Mouse (Mus musculus) MEL (cell line): ENCODE measurements around the gene Iba57.
A peak's percentile ranks its signal among the peaks of the same experiment; 100 is the strongest.

Experiments
- CTCF ChIP-seq, 3 experiments: IDR thresholded peaks in 2 of 3; conservative IDR thresholded peaks in 1 of 3; 2 replicates each; pipeline ENCODE4 v1.5.1; 2011 to 2012; ENCODE audit warnings: low read length in 3 of 3, low read depth in 2 of 3, mild to moderate bottlenecking in 2 of 3, improper control_type of control experiment in 1 of 3, inconsistent platforms in 1 of 3, mixed read lengths in 1 of 3, moderate library complexity in 1 of 3; ENCODE audit not compliant: control insufficient read depth in 1 of 3, insufficient read depth in 1 of 3, poor library complexity in 1 of 3, severe bottlenecking in 1 of 3
- EP300 ChIP-seq, 2 experiments: IDR thresholded peaks; 2 replicates each; pipeline ENCODE4 v1.6.1; 2011; ENCODE audit warnings: improper control_type of control experiment in 2 of 2, low read length in 2 of 2, low read depth in 1 of 2, mild to moderate bottlenecking in 1 of 2
- ETS1 ChIP-seq: IDR thresholded peaks from 2 replicates; pipeline ENCODE4 v1.6.1; 2012; ENCODE audit warnings: low read depth, mild to moderate bottlenecking, inconsistent platforms, low read length, improper control_type of control experiment, moderate library complexity
- GABPA ChIP-seq: IDR thresholded peaks from 2 replicates; pipeline ENCODE4 v1.6.1; 2012; ENCODE audit warnings: low read depth, mild to moderate bottlenecking, inconsistent platforms, low read length, improper control_type of control experiment, moderate library complexity
- HCFC1 ChIP-seq: IDR thresholded peaks from 2 replicates; pipeline ENCODE4 v1.6.1; 2012; ENCODE audit warnings: low read depth, mild to moderate bottlenecking, inconsistent platforms, low read length, improper control_type of control experiment, moderate library complexity
- JUND ChIP-seq: IDR thresholded peaks from 2 replicates; pipeline ENCODE4 v1.6.1; 2011; ENCODE audit warnings: low read depth, mild to moderate bottlenecking, improper control_type of control experiment, low read length
- MAX ChIP-seq: IDR thresholded peaks from 2 replicates; pipeline ENCODE4 v1.6.1; 2011; ENCODE audit warnings: low read length, improper control_type of control experiment
- NELFE ChIP-seq: IDR thresholded peaks from 2 replicates; pipeline ENCODE4 v1.6.1; 2011; ENCODE audit warnings: low read depth, low read length, improper control_type of control experiment
- TBP ChIP-seq: IDR thresholded peaks from 2 replicates; pipeline ENCODE4 v1.8.0; 2011; ENCODE audit warnings: low read depth, low read length, improper control_type of control experiment
- USF1 ChIP-seq: IDR thresholded peaks from 2 replicates; pipeline ENCODE4 v1.6.1; 2014; ENCODE audit warnings: low read depth, mild to moderate bottlenecking, inconsistent platforms, low read length, improper control_type of control experiment, moderate library complexity
- ZC3H11A ChIP-seq: IDR thresholded peaks from 2 replicates; pipeline ENCODE4 v1.6.1; 2012; ENCODE audit warnings: low read depth, mild to moderate bottlenecking, inconsistent platforms, low read length, improper control_type of control experiment

- TF ChIP-seq NELFE (no peak), TBP (no peak), CTCF (IDR thresholded peaks at IDR 0.05 in 2 of 3, conservative IDR thresholded peaks at IDR 0.05 in 1 of 3; ENCODE audit: control insufficient read depth in 1 of 3, insufficient read depth in 1 of 3, low read depth in 2 of 3, low read length in 3 of 3, poor library complexity in 1 of 3, severe bottlenecking in 1 of 3) (peak; percentile 55 to 73 (median 66)), ETS1 (0 out of 2 replicates have a peak, but pooled peaks have one; percentile 10), GABPA (no peak), MAX (peak; percentile 49; the same call in 1 of the 2 replicates), HCFC1 (no peak), EP300 (IDR thresholded peaks at IDR 0.05; ENCODE audit: low read depth in 1 of 2, low read length in 2 of 2) (no peak; a peak in 1 of 4 replicates), USF1 (no peak), JUND (no peak), ZC3H11A (no peak)
Observed at GRCm38 (mm10) chr11:59209003-59209441, 45.5 kb upstream of the Iba57 start.
